10 mouse cellular contexts compared by ENCODE assay signal in genomic region chr9:98417919-98418318, GRCm38 (mm10). TPM values are rescaled to one million over a fixed set of nuclear protein-coding genes. Genes with fewer than 3 reads are reported as not detected.
DNase-seq lines count a peak whose midpoint lies in the region; ATAC-seq and TF ChIP-seq lines count a peak whose summit lies in the region.
"Had no signal": no experiment of that assay in that cellular context is flagged by ENCODE, and none has a peak within 500 bp of the region (broad histone marks: within the 10 kb centered on the region; RNA-seq: fewer than 3 reads in every experiment).

No protein-coding gene starts in this region.

- TF ChIP-seq EP300 in liver, embryonic 14.5 days (IDR thresholded peaks at IDR 0.05; ENCODE audit: low read depth): no peak

- peak in 1 of 2 experiments; percentile 26 for DNase-seq in layer of hippocampus, adult 2 months (ENCODE audit: low spot score in 2 of 2)
- no peak for DNase-seq in layer of hippocampus, adult 8-10 months (ENCODE audit: low spot score in 2 of 2)
- peak; percentile 53 for DNase-seq in Muller cell, postnatal 12 days (ENCODE audit: inconsistent ontology term)
- DNase-seq in liver, embryonic 14.5 days (ENCODE audit: low read depth in 3 of 3, low spot score in 3 of 3): no peak
- no peak for DNase-seq in natural killer cell, adult 2 months (ENCODE audit: low spot score in 2 of 2)
- DNase-seq in cerebellum, postnatal 4 days (ENCODE audit: low spot score in 2 of 2): no peak

- no peak overlapping the region for H3K4me3 ChIP-seq in layer of hippocampus, adult 2 months
- no peak overlapping the region for H3K4me3 ChIP-seq in embryonic fibroblast, embryonic 13.5 days (ENCODE audit: insufficient read depth, low read length)
- H3K4me3 ChIP-seq in liver, embryonic 14.5 days (ENCODE audit: insufficient read depth in 1 of 2, low read depth in 2 of 2, low read length in 2 of 2): no peak overlapping the region
- H3K4me3 ChIP-seq: embryonic facial prominence, embryonic 13.5 days had no signal

- H3K9ac ChIP-seq in liver, embryonic 14.5 days (replicated peaks): no peak overlapping the region
- H3K9ac ChIP-seq: embryonic facial prominence, embryonic 13.5 days had no signal

- ATAC-seq in liver, embryonic 14.5 days (ENCODE audit: insufficient read depth): no peak
- no peak for ATAC-seq in monocyte, adult 5-6 weeks (replicated peaks; ENCODE audit: insufficient number of reproducible peaks, low FRiP score, low TSS enrichment, poor library complexity, severe bottlenecking)

- TF ChIP-seq CTCF in layer of hippocampus, adult 2 months (conservative IDR thresholded peaks at IDR 0.05): peak; percentile 85
- peak; percentile 50; the same call in 1 of the 2 replicates for TF ChIP-seq CTCF in embryonic fibroblast, embryonic 13.5 days (IDR thresholded peaks at IDR 0.05; ENCODE audit: borderline replicate concordance, insufficient read depth, low read length)
- peak; percentile 65 for TF ChIP-seq CTCF in liver, embryonic 14.5 days (IDR thresholded peaks at IDR 0.05; ENCODE audit: low read depth)

- no peaks in the 10 kb centered on the region; the same call in 1 of the 2 replicates for H3K36me3 ChIP-seq in liver, embryonic 14.5 days (replicated peaks; ENCODE audit: control insufficient read depth, insufficient read depth, low read depth)
- H3K36me3 ChIP-seq: embryonic facial prominence, embryonic 13.5 days had no signal

- WGBS in liver, embryonic 14.5 days (ENCODE audit: insufficient replicate concordance): 45% methylated on average over 7 of the region's 7 CpGs

- no peak overlapping the region for H3K27ac ChIP-seq in layer of hippocampus, adult 2 months
- no peak overlapping the region for H3K27ac ChIP-seq in embryonic fibroblast, embryonic 13.5 days (ENCODE audit: insufficient read depth, low read length)
- no peak overlapping the region for H3K27ac ChIP-seq in liver, embryonic 14.5 days
- H3K27ac ChIP-seq: embryonic facial prominence, embryonic 13.5 days; macrophage had no signal

- H3K27me3 ChIP-seq in liver, embryonic 14.5 days (ENCODE audit: control insufficient read depth, insufficient read depth, low read length): no peaks in the 10 kb centered on the region
- H3K27me3 ChIP-seq: embryonic facial prominence, embryonic 13.5 days had no signal

- TF ChIP-seq POLR2A in embryonic fibroblast, embryonic 13.5 days (IDR thresholded peaks at IDR 0.05; ENCODE audit: low read depth, low read length): no peak

- no peaks in the 10 kb centered on the region for H3K4me1 ChIP-seq in embryonic fibroblast, embryonic 13.5 days (ENCODE audit: control insufficient read depth, insufficient read depth, low read length)
- H3K4me1 ChIP-seq in liver, embryonic 14.5 days (replicated peaks; ENCODE audit: control insufficient read depth in 2 of 2, insufficient read depth in 2 of 2, low read length in 1 of 2): peaks cover 0 to 10% of the 10 kb centered on the region in 2 experiments; a peak in 2 of 4 replicates

- no peak overlapping the region for H3K4me2 ChIP-seq in liver, embryonic 14.5 days (ENCODE audit: low read depth)
- H3K4me2 ChIP-seq: embryonic facial prominence, embryonic 13.5 days had no signal

- no peaks in the 10 kb centered on the region for H3K9me3 ChIP-seq in liver, embryonic 14.5 days (ENCODE audit: control insufficient read depth, low read length)
- H3K9me3 ChIP-seq: embryonic facial prominence, embryonic 13.5 days had no signal

RNA-seq across cellular contexts. Expression of gene Rbp1, which starts 4.8 kb away (rescaled TPM):
- total RNA-seq in layer of hippocampus, adult 2 months (2021): 1 to 10 TPM; 4.3 to 4.9 TPM
- total RNA-seq in layer of hippocampus, adult 8-10 months (2022): 1 to 10 TPM; 4.7 to 7.3 (median 5.7) TPM
- 13.0 and 17.1 TPM in 2 replicates for polyA plus RNA-seq in embryonic fibroblast, embryonic 13.5 days (2011; ENCODE audit: insufficient read length, low read depth, missing spikeins)
- 19.1 and 32.0 TPM in 2 replicates for polyA plus RNA-seq in liver, embryonic 14.5 days (2012; rRNA removed)
- 34.1 and 35.5 TPM in 2 replicates for polyA plus RNA-seq in liver, embryonic 14.5 days (2014; fragmentation: Nextera tagmentation; extraction: Ambion mirVana)
- not detected in 3 replicates for total RNA-seq in monocyte, adult 5-6 weeks (2017)
